Mouse (Mus musculus): Measurements from ENCODE around the gene Fam19a1. TPM values are rescaled to one million over a fixed set of nuclear protein-coding genes. Genes with fewer than 3 reads are reported as not detected.

Fam19a1 gene
- total RNA-seq, 2 experiments from 2014 or later: 63.5 to 71.6 TPM

GRCm38 (mm10) chr6:96632243-96632642 lies 519.3 kb downstream of the Fam19a1 start:
- DNase-seq (ENCODE audit: extremely low spot score in 1 of 2, low spot score in 1 of 2): no peak

DNA sequence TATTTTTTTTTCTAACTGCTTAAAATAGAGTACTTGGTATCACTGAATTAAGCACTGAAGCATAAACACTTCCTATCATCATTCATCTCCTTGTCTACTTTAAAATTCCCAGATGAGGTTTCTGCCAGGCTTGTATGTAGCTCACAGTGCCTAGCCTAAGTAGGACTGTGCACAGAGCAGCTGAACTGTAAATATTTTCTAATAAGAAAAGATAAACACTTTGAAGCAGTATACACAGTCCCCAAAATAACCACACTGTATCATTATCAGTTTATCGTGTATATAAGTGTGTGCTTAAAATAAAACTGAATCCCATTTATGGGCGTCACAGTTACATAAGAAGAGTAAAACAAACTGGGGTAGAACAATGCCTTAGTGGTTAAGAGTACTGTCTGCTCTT lies 522.7 kb downstream of the Fam19a1 start:
- no peak for DNase-seq (ENCODE audit: extremely low spot score in 1 of 2, low spot score in 1 of 2)

DNA sequence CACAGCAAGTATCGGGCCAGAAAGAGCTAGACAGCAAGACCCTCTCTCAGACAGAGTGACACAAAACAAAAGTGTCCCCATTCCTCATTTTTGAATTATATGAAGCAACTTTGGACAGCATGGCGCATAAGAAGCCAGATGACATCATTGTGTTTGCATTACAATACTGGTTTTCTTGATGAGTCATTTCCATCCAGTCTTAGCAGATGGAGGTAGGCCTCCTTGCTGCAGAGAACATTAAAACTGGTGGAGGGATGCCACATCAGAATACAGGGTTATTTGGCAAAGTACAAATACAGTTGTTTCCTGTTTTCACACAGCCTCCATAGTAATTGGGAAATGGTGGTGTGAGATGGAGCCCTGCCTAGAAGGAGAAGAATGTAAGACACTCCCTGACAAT lies 535.8 kb downstream of the Fam19a1 start:
- no peak for DNase-seq (ENCODE audit: extremely low spot score in 1 of 2, low spot score in 1 of 2)

DNA sequence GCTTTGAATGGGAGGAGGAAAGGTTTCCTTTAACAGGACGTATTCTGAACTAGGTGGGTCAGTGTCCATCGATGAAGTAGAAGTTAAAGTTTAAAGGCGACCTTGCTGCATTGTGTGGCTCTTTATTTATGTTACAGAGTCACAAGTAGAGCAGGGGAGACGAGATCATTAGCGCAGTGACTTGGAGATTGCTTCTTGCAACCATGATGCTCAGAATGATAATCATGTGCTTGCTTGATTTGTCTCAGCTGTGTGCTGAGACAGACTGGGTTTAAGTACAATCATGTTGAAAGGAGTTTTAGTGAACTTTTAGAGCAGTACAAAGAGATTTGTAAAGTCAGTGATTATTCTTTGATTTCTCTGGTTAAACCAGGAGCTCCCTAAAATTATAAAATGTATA lies 536.3 kb downstream of the Fam19a1 start:
- no peak for DNase-seq (ENCODE audit: extremely low spot score in 1 of 2, low spot score in 1 of 2)

DNA sequence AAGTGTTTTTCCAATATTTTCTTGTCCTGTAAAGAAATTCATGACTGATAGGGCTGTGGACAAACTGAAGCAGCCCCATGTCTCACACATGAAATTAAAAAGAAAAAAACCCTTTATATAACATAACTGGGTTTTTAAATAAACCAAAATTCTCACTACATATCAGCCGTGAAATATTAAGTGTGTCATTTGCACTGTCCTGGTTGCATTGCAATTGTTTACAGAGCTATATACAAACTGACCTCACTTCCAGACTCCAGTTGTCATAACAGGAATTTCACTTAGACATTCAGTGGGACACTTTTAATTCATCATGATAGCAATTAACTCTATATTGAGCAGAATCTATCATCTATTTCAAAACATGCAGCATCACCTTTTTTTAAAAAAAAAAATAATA lies 553.4 kb downstream of the Fam19a1 start:
- no peak for DNase-seq (ENCODE audit: extremely low spot score in 1 of 2, low spot score in 1 of 2)

DNA sequence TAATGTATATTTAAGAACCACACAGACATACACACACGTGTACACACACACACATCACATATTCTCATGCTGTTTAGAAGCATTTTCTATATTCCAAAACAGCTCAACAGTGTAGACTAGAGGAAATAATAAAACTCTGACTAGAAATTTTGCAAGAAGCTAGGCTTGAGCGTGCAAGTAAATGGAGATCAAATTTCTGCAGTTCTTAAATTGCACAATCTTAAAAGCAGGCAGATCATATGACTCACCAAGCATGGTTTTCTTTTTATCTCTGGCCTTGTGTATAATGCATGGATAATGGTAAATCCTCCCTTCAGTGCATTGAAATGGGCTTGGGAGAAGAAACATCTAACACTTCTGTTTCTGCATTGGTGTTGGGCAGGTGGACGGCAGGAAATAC lies 564.9 kb downstream of the Fam19a1 start:
- DNase-seq (ENCODE audit: extremely low spot score in 1 of 2, low spot score in 1 of 2): no peak

Other genes starting within 250 kb of the Fam19a1 start
- gene 1700123L14Rik, start 53.1 kb downstream of the Fam19a1 start, total RNA-seq (2021): under 1 TPM in 1 of 2 experiments, not detected in 1; 0.30 TPM